In the genomic region with DNA sequence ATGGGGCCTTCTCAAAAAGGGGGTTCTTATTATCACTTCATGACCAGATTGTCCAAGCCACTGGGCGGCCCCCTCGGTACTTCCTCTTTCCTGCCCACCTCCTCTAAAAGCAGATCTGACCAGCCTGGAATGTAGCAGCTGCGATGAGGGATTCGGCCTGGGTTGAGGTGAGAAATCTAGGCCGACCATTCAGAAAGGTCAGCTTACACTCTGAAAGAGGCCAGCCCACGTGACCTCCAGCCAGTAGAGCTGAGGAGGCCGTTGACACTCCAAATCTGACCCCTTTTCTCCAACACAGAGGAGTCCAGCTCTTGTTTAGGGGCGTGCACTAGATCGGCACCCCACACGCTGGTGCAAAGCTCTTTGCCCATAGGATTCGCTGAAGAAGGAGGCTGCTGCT, we compare ENCODE assay signal across 11 mouse cellular contexts. TPM values are rescaled to one million over a fixed set of nuclear protein-coding genes. Genes with fewer than 3 reads are reported as not detected.
DNase-seq lines count a peak whose midpoint lies in the region; ATAC-seq and TF ChIP-seq lines count a peak whose summit lies in the region.
"Had no signal": no experiment of that assay in that cellular context is flagged by ENCODE, and none has a peak within 500 bp of the region (broad histone marks: within the 10 kb centered on the region; RNA-seq: fewer than 3 reads in every experiment).

No protein-coding gene starts in this region.

- DNase-seq in MEL (ENCODE audit: low read depth, low spot score): peak; percentile 32
- DNase-seq in embryo, embryonic 10.5 days (ENCODE audit: low spot score): peak; percentile 34
- DNase-seq in limb, embryonic 11.5 days (ENCODE audit: low spot score): no peak
- DNase-seq in thymus, postnatal 25 days: no peak
- DNase-seq: thymus, postnatal 4 days had no signal

- H3K4me1 ChIP-seq in intestine, embryonic 15.5 days (replicated peaks): peaks cover 20% of the 10 kb centered on the region
- no peaks in the 10 kb centered on the region for H3K4me1 ChIP-seq in intestine, postnatal 0 days (replicated peaks; ENCODE audit: control insufficient read depth, insufficient read depth, low read length)
- H3K4me1 ChIP-seq in MEL (ENCODE audit: control insufficient read depth in 1 of 2, insufficient read depth in 2 of 2, low read length in 2 of 2): peaks cover 0 to 12% of the 10 kb centered on the region in 2 experiments; a peak in 1 of 4 replicates
- H3K4me1 ChIP-seq in limb, embryonic 11.5 days (ENCODE audit: control insufficient read depth, insufficient read depth, low read length): peaks cover 18% of the 10 kb centered on the region
- H3K4me1 ChIP-seq: hindbrain, embryonic 15.5 days had no signal

- TF ChIP-seq EP300 in MEL (IDR thresholded peaks at IDR 0.05; ENCODE audit: low read depth in 1 of 2, low read length in 2 of 2): no peak

- H3K4me3 ChIP-seq in intestine, embryonic 15.5 days (replicated peaks): no peak overlapping the region
- H3K4me3 ChIP-seq in intestine, postnatal 0 days (ENCODE audit: low read depth, low read length): no peak overlapping the region
- H3K4me3 ChIP-seq in MEL (ENCODE audit: control insufficient read depth in 1 of 2, insufficient read depth in 1 of 2, low read depth in 2 of 2, low read length in 2 of 2): no peak overlapping the region
- H3K4me3 ChIP-seq in limb, embryonic 11.5 days (ENCODE audit: low read depth, low read length): no peak overlapping the region
- H3K4me3 ChIP-seq: hindbrain, embryonic 15.5 days; layer of hippocampus, adult 2 months had no signal

- no peak for TF ChIP-seq RAD21 in MEL (IDR thresholded peaks at IDR 0.05; ENCODE audit: low read depth, low read length)

- no peaks in the 10 kb centered on the region for H3K27me3 ChIP-seq in intestine, embryonic 15.5 days (replicated peaks)
- no peaks in the 10 kb centered on the region for H3K27me3 ChIP-seq in intestine, postnatal 0 days (replicated peaks; ENCODE audit: control insufficient read depth, insufficient read depth, low read length)
- H3K27me3 ChIP-seq in MEL (ENCODE audit: control insufficient read depth in 1 of 2, insufficient read depth in 2 of 2, low read length in 2 of 2): peaks cover 0 to under 1% of the 10 kb centered on the region in 2 experiments; a peak in 1 of 4 replicates
- H3K27me3 ChIP-seq in limb, embryonic 11.5 days (ENCODE audit: control insufficient read depth, insufficient read depth, low read length): no peaks in the 10 kb centered on the region
- H3K27me3 ChIP-seq: hindbrain, embryonic 15.5 days had no signal

- TF ChIP-seq CTCF in intestine, postnatal 0 days (IDR thresholded peaks at IDR 0.05; ENCODE audit: low read depth): no peak
- TF ChIP-seq CTCF in MEL (IDR thresholded peaks at IDR 0.05 in 2 of 3, conservative IDR thresholded peaks at IDR 0.05 in 1 of 3; ENCODE audit: control insufficient read depth in 1 of 3, insufficient read depth in 1 of 3, low read depth in 2 of 3, low read length in 3 of 3, poor library complexity in 1 of 3, severe bottlenecking in 1 of 3): no peak

- TF ChIP-seq POLR2A in MEL (IDR thresholded peaks at IDR 0.05; ENCODE audit: control insufficient read depth in 1 of 2, insufficient read depth in 1 of 2, low read depth in 1 of 2, low read length in 2 of 2, poor library complexity in 1 of 2): no peak

- H3K9ac ChIP-seq in intestine, embryonic 15.5 days: no peak overlapping the region
- H3K9ac ChIP-seq in intestine, postnatal 0 days (ENCODE audit: low read depth, low read length): no peak overlapping the region
- H3K9ac ChIP-seq in MEL (ENCODE audit: control insufficient read depth, low read depth, low read length, poor library complexity, severe bottlenecking): no peak overlapping the region
- H3K9ac ChIP-seq in limb, embryonic 11.5 days (ENCODE audit: low read length): no peak overlapping the region
- H3K9ac ChIP-seq: hindbrain, embryonic 15.5 days had no signal

- H3K4me2 ChIP-seq in intestine, embryonic 15.5 days (replicated peaks): no peak overlapping the region
- H3K4me2 ChIP-seq in intestine, postnatal 0 days (replicated peaks; ENCODE audit: low read depth): no peak overlapping the region
- no peak overlapping the region for H3K4me2 ChIP-seq in limb, embryonic 11.5 days (ENCODE audit: low read depth, severe bottlenecking)
- H3K4me2 ChIP-seq: hindbrain, embryonic 15.5 days had no signal

- no peaks in the 10 kb centered on the region for H3K79me2 ChIP-seq in MEL (ENCODE audit: control insufficient read depth, insufficient read depth, low read length, poor library complexity)

- no peaks in the 10 kb centered on the region for H3K36me3 ChIP-seq in intestine, embryonic 15.5 days
- no peaks in the 10 kb centered on the region for H3K36me3 ChIP-seq in intestine, postnatal 0 days (ENCODE audit: control insufficient read depth, insufficient read depth)
- peaks cover 0 to 4% of the 10 kb centered on the region in 2 experiments; a peak in 2 of 4 replicates for H3K36me3 ChIP-seq in MEL (ENCODE audit: control insufficient read depth in 1 of 2, insufficient read depth in 2 of 2, low read length in 2 of 2)
- no peaks in the 10 kb centered on the region for H3K36me3 ChIP-seq in limb, embryonic 11.5 days (ENCODE audit: control insufficient read depth, insufficient read depth, low read length)
- H3K36me3 ChIP-seq: hindbrain, embryonic 15.5 days had no signal

- WGBS in intestine, embryonic 15.5 days: 61% methylated on average over 11 of the region's 11 CpGs
- WGBS in intestine, postnatal 0 days: 61% methylated on average over 11 of the region's 11 CpGs
- 53% methylated on average over 11 of the region's 11 CpGs for WGBS in limb, embryonic 11.5 days

- H3K27ac ChIP-seq in intestine, embryonic 15.5 days: peak overlapping the region; percentile 11; the same call in 1 of the 2 replicates
- H3K27ac ChIP-seq in intestine, postnatal 0 days (ENCODE audit: low read depth, low read length): no peak overlapping the region
- H3K27ac ChIP-seq in MEL (ENCODE audit: control insufficient read depth, low read depth, low read length): no peak overlapping the region
- H3K27ac ChIP-seq in limb, embryonic 11.5 days (replicated peaks; ENCODE audit: low read depth, low read length): 0 out of 2 replicates have a peak overlapping the region, but pooled peaks have one; percentile 33
- H3K27ac ChIP-seq: hindbrain, embryonic 15.5 days; layer of hippocampus, adult 2 months; macrophage had no signal

- no peak for ATAC-seq in intestine, embryonic 15.5 days
- ATAC-seq in intestine, postnatal 0 days: no peak
- ATAC-seq in limb, embryonic 11.5 days (ENCODE audit: insufficient number of reproducible peaks, low FRiP score, low TSS enrichment, low read depth): no peak
- no peak for ATAC-seq in megakaryocyte progenitor cell, adult 5-6 weeks (replicated peaks; ENCODE audit: poor library complexity)

- no peaks in the 10 kb centered on the region for H3K9me3 ChIP-seq in intestine, embryonic 15.5 days
- no peaks in the 10 kb centered on the region for H3K9me3 ChIP-seq in intestine, postnatal 0 days (ENCODE audit: control insufficient read depth)
- no peaks in the 10 kb centered on the region for H3K9me3 ChIP-seq in MEL (replicated peaks; ENCODE audit: insufficient read depth, low read length)
- no peaks in the 10 kb centered on the region for H3K9me3 ChIP-seq in limb, embryonic 11.5 days (ENCODE audit: control insufficient read depth, low read length)
- H3K9me3 ChIP-seq: hindbrain, embryonic 15.5 days had no signal

TF ChIP-seq in MEL, 35 proteins besides CTCF, POLR2A, EP300 and RAD21:
- peak; percentile 57; the same call in 1 of the 2 replicates for TF ChIP-seq USF1 (IDR thresholded peaks at IDR 0.05; ENCODE audit: low read depth, low read length)
- no peak for TF ChIP-seq TBP (IDR thresholded peaks at IDR 0.05; ENCODE audit: low read depth, low read length)

RNA-seq across cellular contexts. Expression of a gene that starts 37.9 kb away (rescaled TPM):
- 114 and 123 TPM in 2 replicates for polyA plus RNA-seq in intestine, embryonic 15.5 days (2015; fragmentation: Nextera tagmentation; extraction: Ambion mirVana)
- 61.5 and 62.2 TPM in 2 replicates for polyA plus RNA-seq in intestine, postnatal 0 days (2015; fragmentation: Nextera tagmentation; extraction: Ambion mirVana)
- total RNA-seq in MEL (2012; rRNA removed): 56.2 and 62.0 TPM in 2 replicates
- polyA plus RNA-seq in MEL (2012; ENCODE audit: insufficient read depth in 1 of 2, insufficient read length in 2 of 2, low read depth in 1 of 2, low replicate concordance in 2 of 2, missing spikeins in 1 of 2): 100 to 1,000 TPM in 1 of 2 experiments, 10 to 100 TPM in 1; 77.7 to 281 TPM
- polyA plus RNA-seq in limb, embryonic 11.5 days (2014; fragmentation: Nextera tagmentation; extraction: Ambion mirVana): 142 and 143 TPM in 2 replicates
- 96.0 and 101 TPM in 2 replicates for total RNA-seq in megakaryocyte progenitor cell, adult 5-6 weeks (2015)
- total RNA-seq in megakaryocyte progenitor cell, adult 5-6 weeks (2017): 52.0 and 63.2 TPM in 2 replicates

RNA-seq across cellular contexts. Expression of a gene that starts 44.7 kb away (rescaled TPM):
- polyA plus RNA-seq in intestine, embryonic 15.5 days (2015; fragmentation: Nextera tagmentation; extraction: Ambion mirVana): 13.8 and 14.8 TPM in 2 replicates
- polyA plus RNA-seq in intestine, postnatal 0 days (2015; fragmentation: Nextera tagmentation; extraction: Ambion mirVana): 9.9 and 11.9 TPM in 2 replicates
- not detected in 2 replicates for total RNA-seq in MEL (2012; rRNA removed)
- under 1 TPM in 1 of 2 experiments, not detected in 1; 0.01 TPM for polyA plus RNA-seq in MEL (2012; ENCODE audit: insufficient read depth in 1 of 2, insufficient read length in 2 of 2, low read depth in 1 of 2, low replicate concordance in 2 of 2, missing spikeins in 1 of 2)
- polyA plus RNA-seq in limb, embryonic 11.5 days (2014; fragmentation: Nextera tagmentation; extraction: Ambion mirVana): 9.6 and 11.0 TPM in 2 replicates
- total RNA-seq in megakaryocyte progenitor cell, adult 5-6 weeks (2015): 0.17 and 0.42 TPM in 2 replicates
- total RNA-seq in megakaryocyte progenitor cell, adult 5-6 weeks (2017): 0.03 and 0.04 TPM in 2 replicates

Comparison
In these comparisons a context has a peak if more than half of its experiments do, and no peak if none do; other contexts are left out.
1. H3K27ac ChIP-seq: peak in intestine, embryonic 15.5 days (single experiment) and limb, embryonic 11.5 days (single experiment); none in intestine, postnatal 0 days (single experiment) and MEL (single experiment).
2. DNase-seq: peak in MEL (single experiment) and embryo, embryonic 10.5 days (single experiment); none in limb, embryonic 11.5 days (single experiment) and thymus, postnatal 25 days (single experiment).
3. RNA of a gene that starts 44.7 kb away (polyA plus RNA-seq): 13.8 to 14.8 TPM in intestine, embryonic 15.5 days, 9.9 to 11.9 TPM in intestine, postnatal 0 days and 9.6 to 11.0 TPM in limb, embryonic 11.5 days; 0.01 TPM in MEL; every median in the first group is over 10 times any median in the second.